Mouse (Mus musculus) kidney, postnatal 14 days (tissue): Measurements from ENCODE around the gene Tex2.
A peak's percentile ranks its signal among the peaks of the same experiment; 100 is the strongest.
"Not testable (repeated sequence)": the region's sequence is repeated elsewhere in the genome, so short reads cannot be mapped to it uniquely, and the experiment has no call there.

Experiments used
- DNase-seq: peaks from one replicate; pipeline ENCODE4 v3.0.0; 2022; ENCODE audit warnings: mixed read lengths

Tex2 gene

GRCm38 (mm10) chr11:106577624-106578355 is 35.4 kb downstream of the Tex2 start:
- DNase-seq: not testable (repeated sequence)

DNA sequence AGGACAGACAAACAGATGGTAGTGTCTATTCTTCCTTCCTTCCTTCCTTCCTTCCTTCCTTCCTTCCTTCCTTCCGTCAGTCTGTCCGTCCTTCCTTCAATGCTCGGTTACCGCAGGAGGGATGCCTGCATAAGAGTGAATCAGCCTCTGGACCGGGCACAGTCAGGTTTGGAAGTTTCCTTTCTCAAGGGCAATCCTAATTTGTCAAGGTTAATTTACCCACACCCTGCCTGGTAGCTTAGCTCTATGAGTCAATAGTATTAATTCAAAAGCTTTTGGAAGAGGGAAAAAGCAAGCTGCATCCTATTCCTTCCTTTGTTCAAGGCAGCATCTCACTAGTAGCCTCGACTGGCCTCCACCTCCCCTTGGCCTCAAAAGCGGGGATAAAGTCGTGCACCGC is 38.8 kb downstream of the Tex2 start:
- no peak for DNase-seq

GRCm38 (mm10) chr11:106573476-106574240 is 39.6 kb downstream of the Tex2 start:
- DNase-seq: no peak

GRCm38 (mm10) chr11:106572958-106573357 is 40.3 kb downstream of the Tex2 start:
- DNase-seq: no peak

DNA sequence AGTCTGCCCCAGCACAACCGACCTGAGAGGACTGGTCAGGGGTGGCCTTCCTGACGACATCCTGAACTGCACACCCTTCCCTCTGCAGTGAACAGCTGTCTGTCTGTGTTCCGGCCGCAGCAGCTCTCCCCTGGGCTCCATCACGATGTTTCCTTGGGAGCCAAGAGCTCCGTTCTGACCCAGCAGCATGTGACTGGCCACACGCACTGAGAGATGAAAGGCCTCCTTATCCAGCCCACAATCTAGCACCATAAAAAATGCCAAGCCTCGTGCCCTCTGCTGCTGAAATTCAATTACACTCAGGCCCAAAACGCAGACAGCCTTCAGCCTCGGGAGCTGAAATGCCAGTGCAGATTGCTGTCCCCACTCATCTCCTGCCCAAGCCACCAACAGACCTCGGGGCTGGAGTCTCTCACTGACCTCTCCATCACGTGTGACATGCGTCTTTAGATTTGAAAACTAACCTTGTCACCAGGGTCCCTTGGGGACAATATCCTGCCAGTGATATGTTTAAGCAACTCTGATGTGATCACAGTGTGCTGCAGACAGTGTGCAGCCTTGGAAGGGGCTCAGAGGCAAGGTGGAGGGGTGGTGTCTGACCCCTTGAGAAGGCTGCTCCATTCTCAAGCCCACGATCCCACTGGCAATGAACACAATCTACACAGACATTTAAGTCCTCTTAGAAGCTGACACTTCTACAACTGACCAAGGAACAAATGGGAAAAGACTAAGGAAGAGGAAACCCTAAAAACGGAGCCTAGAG is 41.0 kb downstream of the Tex2 start:
- peak; percentile 47 for DNase-seq

DNA sequence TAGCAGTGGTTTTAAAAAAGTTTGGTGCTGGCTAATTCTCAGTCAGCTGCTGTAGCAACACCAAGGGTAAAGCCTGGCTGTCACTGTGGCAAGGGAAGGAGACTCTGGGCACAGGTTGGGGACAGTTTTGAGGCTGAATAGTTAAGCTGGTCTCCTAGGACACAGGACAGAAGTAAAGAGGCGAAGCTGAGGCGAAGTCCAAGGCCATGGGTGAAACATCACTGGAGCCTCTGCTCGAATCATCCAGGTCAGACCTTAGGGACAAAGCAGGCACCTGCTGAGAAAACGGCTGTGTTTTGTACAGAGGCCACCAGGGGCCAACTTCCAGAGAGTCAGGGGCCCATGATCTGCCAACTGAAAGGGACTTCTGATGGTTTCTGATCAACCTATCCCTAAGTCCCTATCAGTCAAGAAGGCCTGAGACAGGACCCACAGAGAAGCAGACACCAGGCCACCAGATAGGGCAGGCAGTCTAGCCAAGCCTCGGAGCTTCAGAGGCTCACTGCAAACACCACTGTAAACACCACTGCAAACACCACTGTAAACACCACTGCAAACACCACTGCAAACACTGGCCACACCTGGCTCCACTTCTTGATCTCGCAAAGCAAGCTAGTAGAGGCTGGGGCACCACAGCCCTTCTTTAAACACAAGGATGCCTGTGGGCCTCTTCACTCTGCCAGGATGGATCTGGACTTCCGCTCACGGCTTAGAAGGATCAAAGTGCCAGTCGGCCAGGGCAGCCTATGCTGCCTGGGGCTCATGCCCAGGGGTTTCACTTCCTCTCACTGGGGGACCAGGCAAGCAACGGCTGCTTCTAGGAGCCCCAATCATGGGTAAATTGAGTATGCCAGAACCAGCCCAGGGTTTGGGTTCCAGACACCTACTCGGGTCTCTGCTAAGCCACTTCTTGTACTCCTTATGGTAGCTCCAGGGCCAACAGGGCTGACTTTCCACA is 41.9 kb downstream of the Tex2 start:
- no peak for DNase-seq

GRCm38 (mm10) chr11:106568329-106568960 is 44.8 kb downstream of the Tex2 start:
- DNase-seq: no peak

GRCm38 (mm10) chr11:106566040-106566785 is 47.0 kb downstream of the Tex2 start:
- no peak for DNase-seq

DNA sequence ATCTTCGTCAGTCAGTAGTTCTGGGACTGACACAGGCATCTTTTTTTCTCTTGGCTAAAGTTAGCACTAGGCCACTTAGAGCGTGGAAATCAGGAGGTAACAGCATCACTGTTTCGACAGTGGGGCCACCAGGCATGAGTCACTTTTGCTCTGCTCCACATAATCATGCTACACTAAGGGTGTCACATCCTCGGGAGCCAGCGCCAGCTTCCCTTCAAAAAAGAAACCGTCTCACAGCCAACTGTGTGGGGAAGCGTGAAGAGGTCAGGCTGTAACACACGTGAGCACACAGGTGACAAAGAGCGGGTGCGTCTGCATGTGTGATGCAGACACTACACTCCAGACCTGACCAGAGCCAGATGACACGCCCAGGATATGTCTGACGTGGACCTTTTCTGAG is 49.0 kb downstream of the Tex2 start:
- DNase-seq: no peak

- DNase-seq: no peak
These were observed 50.5 kb downstream of the Tex2 start for GRCm38 (mm10) chr11:106562707-106563106.

GRCm38 (mm10) chr11:106559773-106560172 is 53.5 kb downstream of the Tex2 start:
- DNase-seq: no peak

GRCm38 (mm10) chr11:106558008-106558407 is 55.2 kb downstream of the Tex2 start:
- peak; percentile 53 for DNase-seq

DNA sequence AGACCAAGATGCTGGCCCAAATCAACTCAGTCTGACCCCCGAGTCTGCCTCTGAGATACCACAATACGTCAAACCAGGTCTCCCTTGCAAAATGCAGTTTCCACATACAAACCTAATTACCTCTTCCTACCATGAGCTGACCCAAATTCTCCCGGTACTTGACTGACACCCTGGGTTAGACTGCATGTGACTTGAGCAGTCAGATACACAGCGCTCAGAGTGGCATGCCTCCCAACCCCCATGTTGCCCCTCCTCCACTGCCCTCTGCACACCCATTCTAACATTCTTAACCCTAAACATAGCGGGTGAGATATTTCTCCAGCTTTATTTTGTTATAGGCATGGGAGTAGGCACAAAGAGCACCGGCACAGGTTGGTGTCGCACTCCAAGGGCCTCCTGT is 55.8 kb downstream of the Tex2 start:
- no peak for DNase-seq

GRCm38 (mm10) chr11:106556689-106557088 is 56.5 kb downstream of the Tex2 start:
- DNase-seq: no peak

DNA sequence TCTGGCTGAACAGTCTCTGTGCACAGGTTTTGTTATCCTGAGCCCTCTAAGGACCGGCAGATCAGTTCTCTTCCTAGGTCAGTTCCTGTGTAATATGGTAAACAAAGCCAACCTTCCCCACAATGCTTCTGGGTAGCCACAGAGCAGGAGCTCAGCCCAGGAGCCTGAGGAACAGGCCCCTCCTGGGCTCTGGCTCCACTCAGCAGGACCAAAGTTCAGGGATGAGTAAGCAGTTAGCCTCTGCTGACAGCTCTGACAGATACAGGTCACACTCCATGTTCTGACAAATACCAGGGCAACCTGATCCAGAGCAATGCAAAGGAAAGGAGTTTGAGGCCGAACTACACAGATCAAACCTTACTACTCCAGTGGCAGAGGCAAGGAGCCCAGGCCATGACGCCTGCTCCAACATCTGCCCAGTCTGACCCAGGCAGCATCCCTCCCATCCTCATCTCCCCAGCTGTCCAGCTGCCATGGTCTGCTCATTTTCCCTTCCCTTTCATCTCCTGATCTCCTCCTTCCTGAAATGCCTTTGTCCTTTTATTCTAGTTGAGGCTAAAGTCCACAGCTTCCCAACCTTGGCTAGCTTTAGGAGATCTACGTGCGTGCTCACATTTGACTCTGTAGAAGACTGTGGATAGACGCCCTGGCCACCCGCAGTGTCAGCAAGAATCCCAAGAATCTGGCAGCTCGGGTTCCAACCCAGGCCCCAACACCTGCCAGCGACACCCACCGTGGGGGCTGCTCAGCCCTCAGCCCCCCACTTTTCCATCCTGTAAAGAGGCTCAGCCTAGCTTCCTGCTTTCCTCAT is 57.2 kb downstream of the Tex2 start:
- peak; percentile 70 for DNase-seq

GRCm38 (mm10) chr11:106550398-106550797 is 62.8 kb downstream of the Tex2 start:
- DNase-seq: no peak

GRCm38 (mm10) chr11:106546081-106546480 is 67.1 kb downstream of the Tex2 start:
- no peak for DNase-seq

DNA sequence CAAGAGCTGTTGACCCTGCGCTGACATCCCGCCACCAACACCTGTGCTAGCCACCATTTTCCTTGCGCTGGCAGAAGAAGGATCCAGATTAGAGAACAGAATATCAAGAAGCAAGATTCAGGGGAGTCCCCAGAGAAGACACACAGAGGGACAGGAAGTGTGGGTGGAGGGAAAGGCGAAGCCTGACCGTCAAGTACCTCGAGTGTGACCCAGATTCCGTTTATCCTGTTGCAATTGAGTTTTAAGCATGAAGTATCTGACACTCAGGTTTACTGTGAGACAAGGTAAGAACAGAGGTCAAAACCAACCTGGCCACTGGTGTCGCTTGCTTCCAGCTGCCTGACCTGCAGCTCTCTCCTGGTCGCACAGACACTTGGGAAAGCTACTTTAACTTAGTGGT is 68.3 kb downstream of the Tex2 start:
- DNase-seq: no peak

DNA sequence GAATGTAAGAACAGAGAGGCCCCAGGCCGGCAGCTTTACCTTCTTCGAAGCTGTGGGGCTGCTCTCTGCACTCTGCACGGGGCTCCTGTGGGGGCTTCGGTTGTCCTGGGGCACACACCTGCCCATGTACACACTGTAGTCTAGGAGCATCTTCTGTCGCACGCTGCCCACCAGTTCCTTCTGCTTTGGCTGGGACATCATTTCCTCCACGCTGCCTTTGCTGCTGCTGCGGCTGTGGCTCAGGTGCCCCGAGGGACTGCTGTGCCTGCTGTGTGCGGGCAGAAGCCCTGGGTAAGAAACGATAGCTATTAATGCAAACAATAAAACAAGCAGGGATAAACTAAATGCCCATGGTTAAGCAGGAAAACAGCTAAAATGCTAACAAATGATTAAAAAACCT is 69.1 kb downstream of the Tex2 start:
- no peak for DNase-seq

GRCm38 (mm10) chr11:106543006-106543405 is 70.2 kb downstream of the Tex2 start:
- DNase-seq: no peak
